Mouse (Mus musculus) right cerebral cortex, postnatal 36 days (tissue): Measurements from ENCODE around the gene Coq10b.

Experiments
- DNase-seq, 2 experiments: peaks; one replicate each; pipeline ENCODE4 v3.0.0; 2022; ENCODE audit warnings: low spot score in 2 of 2, mixed read lengths in 1 of 2

Gene Coq10b

DNA sequence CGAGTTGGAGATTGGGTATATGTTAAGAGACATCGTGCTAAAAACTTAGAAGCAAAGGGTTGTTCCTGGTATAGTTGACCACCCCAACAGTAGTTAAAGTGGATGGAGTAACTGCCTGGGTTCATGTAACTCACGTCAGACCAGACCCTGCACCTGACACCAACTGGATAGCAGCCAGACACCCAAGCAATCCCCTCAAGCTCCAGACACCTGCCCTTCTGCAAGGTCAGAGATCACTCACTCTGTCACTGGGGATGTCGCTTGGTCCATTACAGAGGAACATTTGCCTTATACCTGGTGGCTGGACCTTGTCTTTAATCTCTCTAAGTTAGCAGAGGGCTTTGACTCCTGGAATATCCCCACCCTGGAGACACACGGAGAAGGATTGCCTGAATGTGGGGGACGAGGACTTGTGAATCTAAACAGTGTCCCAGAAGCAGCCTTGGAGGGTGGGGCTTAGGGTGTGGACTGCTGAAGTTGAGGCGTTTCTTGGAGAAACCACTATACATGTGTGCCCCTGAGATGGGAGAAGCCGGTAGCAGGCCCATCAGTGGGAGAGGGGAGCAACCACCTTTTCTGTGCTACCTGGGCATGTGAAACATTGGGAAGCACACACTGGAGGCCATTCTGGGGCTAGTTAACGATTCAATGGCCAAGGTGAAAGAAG lies 54.5 kb downstream of the Coq10b start:
- no peak for DNase-seq

DNA sequence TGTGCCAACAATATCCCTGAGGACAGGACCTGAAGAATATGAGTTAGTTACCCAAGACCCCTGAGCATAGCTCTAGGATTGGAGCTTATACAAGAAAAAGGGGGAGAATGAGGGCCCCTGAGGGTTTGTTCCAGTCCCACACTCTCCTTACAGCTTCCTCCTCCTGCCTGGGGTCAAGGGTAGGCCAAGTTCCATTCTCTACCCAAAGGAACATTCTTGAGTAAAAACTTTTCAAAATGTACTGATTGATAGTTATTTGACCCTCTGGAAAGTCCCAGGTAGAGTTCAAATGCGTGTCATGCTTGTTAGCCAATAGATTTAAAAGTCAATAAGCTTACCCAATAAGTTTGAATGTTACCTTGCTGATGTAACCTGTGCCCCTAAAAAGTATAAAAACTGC lies 55.1 kb downstream of the Coq10b start:
- DNase-seq = no peak

DNA sequence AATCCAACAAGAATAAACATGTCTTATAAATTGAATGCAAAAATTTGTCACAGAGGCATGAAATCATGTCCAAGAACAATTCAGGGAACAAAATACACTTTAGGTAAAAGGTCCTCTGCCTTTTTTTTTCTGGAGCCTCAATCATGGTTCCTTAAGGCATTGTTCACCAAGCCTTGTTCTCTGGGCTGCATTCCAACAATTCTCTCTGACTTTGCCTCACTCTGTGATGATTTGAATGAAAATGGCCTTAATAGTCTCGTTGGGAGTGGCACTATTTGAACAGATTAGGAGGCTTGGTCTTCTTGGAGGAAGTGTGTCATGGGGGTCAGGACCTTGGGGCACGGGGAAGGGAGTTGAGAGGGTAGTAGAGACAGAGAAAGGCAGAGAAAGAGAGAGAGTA lies 55.9 kb downstream of the Coq10b start:
- DNase-seq = no peak

DNA sequence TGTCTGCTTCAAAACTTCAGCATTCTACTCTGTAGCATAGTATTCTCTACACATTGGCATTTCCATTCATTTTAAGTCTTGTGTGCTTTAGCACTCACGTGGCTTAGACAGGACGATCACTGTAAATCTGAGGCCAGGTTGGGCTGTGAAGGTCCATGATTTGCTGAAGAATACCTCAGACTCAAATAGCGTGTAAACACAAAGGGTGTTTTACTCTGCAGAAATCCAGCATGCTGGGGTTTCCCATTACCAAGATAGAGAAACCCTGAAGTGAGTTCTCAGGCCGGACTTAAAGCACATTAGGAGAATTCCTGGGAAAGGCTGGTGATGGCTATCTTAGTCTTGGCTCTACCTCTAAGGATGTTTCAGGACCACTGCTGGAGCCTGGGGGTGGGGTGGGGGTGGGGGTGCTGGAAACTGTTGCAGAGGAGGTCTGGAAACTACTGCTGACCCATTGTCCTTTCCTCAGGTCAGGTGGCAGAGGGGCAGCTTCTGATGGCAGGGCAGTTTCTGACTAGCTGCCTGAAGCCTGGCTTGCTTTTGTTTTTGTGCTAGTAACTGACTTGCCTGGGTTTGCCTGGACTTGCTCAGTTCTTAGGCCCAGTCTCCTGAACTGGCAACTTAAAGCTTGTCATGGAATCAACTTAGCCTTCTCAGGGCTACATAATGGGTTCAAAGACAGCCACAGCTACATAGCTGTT lies 56.6 kb downstream of the Coq10b start:
- no peak for DNase-seq
